Mouse (Mus musculus) MEL (cell line): ENCODE results near the gene Olfr1230. TPM values are rescaled to one million over a fixed set of nuclear protein-coding genes. Genes with fewer than 3 reads are reported as not detected.

Experiments
- DNase-seq: peaks from one replicate; pipeline ENCODE4 v3.0.0; 2011; ENCODE audit warnings: low read depth, low spot score
- H3K27ac ChIP-seq: 2 replicates; pipeline ENCODE4 v1.5.1; 2012; ENCODE audit warnings: low read depth, mild to moderate bottlenecking, control low read depth, low read length, moderate library complexity; ENCODE audit not compliant: control insufficient read depth
- H3K27me3 ChIP-seq, 2 experiments: fragments of 150-350 bp in 1 of 2; sonication (generic) in 1 of 2; 2 replicates each; pipeline ENCODE4 v1.6.1; 2012; ENCODE audit warnings: low read length in 2 of 2, mild to moderate bottlenecking in 2 of 2, improper control_type of control experiment in 1 of 2, moderate library complexity in 1 of 2; ENCODE audit not compliant: insufficient read depth in 2 of 2, control insufficient read depth in 1 of 2
- H3K36me3 ChIP-seq, 2 experiments: 2 replicates each; pipeline ENCODE4 v1.6.1; 2012 to 2014; ENCODE audit warnings: low read length in 2 of 2, improper control_type of control experiment in 1 of 2, inconsistent platforms in 1 of 2, mild to moderate bottlenecking in 1 of 2; ENCODE audit not compliant: insufficient read depth in 2 of 2, control insufficient read depth in 1 of 2
- H3K4me1 ChIP-seq, 2 experiments: fragments of 150-350 bp in 1 of 2; sonication (generic) in 1 of 2; 2 replicates each; pipeline ENCODE4 v1.6.1; 2012; ENCODE audit warnings: low read length in 2 of 2, improper control_type of control experiment in 1 of 2, mild to moderate bottlenecking in 1 of 2; ENCODE audit not compliant: insufficient read depth in 2 of 2, control insufficient read depth in 1 of 2
- H3K4me3 ChIP-seq, 2 experiments: fragments of 150-350 bp in 1 of 2; sonication (generic) in 1 of 2; 2 replicates each; pipeline ENCODE4 v1.5.1; 2012; ENCODE audit warnings: low read depth in 2 of 2, low read length in 2 of 2, mild to moderate bottlenecking in 2 of 2, moderate library complexity in 2 of 2, control low read depth in 1 of 2, improper control_type of control experiment in 1 of 2; ENCODE audit not compliant: control insufficient read depth in 1 of 2, insufficient read depth in 1 of 2
- H3K79me2 ChIP-seq: 2 replicates; pipeline ENCODE4 v1.6.1; 2012; ENCODE audit warnings: mild to moderate bottlenecking, low read length, moderate library complexity; ENCODE audit not compliant: control insufficient read depth, poor library complexity, insufficient read depth
- H3K9ac ChIP-seq: 2 replicates; pipeline ENCODE4 v1.6.1; 2012; ENCODE audit warnings: low read depth, mild to moderate bottlenecking, control low read depth, low read length, moderate library complexity; ENCODE audit not compliant: control insufficient read depth, poor library complexity, severe bottlenecking
- H3K9me3 ChIP-seq: fragments of 150-350 bp; sonication (generic); replicated peaks from 2 replicates; pipeline ENCODE4 v1.6.1; 2012; ENCODE audit warnings: mild to moderate bottlenecking, low read length, improper control_type of control experiment, moderate library complexity; ENCODE audit not compliant: insufficient read depth
- CHD1 ChIP-seq: IDR thresholded peaks from 2 replicates; pipeline ENCODE4 v1.6.1; 2012; ENCODE audit warnings: low read depth, mild to moderate bottlenecking, inconsistent platforms, low read length, improper control_type of control experiment
- CHD2 ChIP-seq: IDR thresholded peaks from 2 replicates; pipeline ENCODE4 v1.6.1; 2011; ENCODE audit warnings: low read length, improper control_type of control experiment
- ELF1 ChIP-seq: IDR thresholded peaks from 2 replicates; pipeline ENCODE4 v1.6.1; 2014; ENCODE audit warnings: low read depth, mild to moderate bottlenecking, inconsistent platforms, low read length, improper control_type of control experiment, moderate library complexity
- ETS1 ChIP-seq: IDR thresholded peaks from 2 replicates; pipeline ENCODE4 v1.6.1; 2012; ENCODE audit warnings: low read depth, mild to moderate bottlenecking, inconsistent platforms, low read length, improper control_type of control experiment, moderate library complexity
- GABPA ChIP-seq: IDR thresholded peaks from 2 replicates; pipeline ENCODE4 v1.6.1; 2012; ENCODE audit warnings: low read depth, mild to moderate bottlenecking, inconsistent platforms, low read length, improper control_type of control experiment, moderate library complexity
- GATA1 ChIP-seq: IDR thresholded peaks from 2 replicates; pipeline ENCODE4 v1.6.1; 2011; ENCODE audit warnings: low read depth, low read length, improper control_type of control experiment
- HCFC1 ChIP-seq: IDR thresholded peaks from 2 replicates; pipeline ENCODE4 v1.6.1; 2012; ENCODE audit warnings: low read depth, mild to moderate bottlenecking, inconsistent platforms, low read length, improper control_type of control experiment, moderate library complexity
- MAFK ChIP-seq: IDR thresholded peaks from 2 replicates; pipeline ENCODE4 v1.6.1; 2011; ENCODE audit warnings: low read depth, mild to moderate bottlenecking, low read length, improper control_type of control experiment, borderline replicate concordance
- MYB ChIP-seq: IDR thresholded peaks from 2 replicates; pipeline ENCODE4 v1.6.1; 2011; ENCODE audit warnings: mild to moderate bottlenecking, low read depth, low read length, improper control_type of control experiment
- NELFE ChIP-seq: IDR thresholded peaks from 2 replicates; pipeline ENCODE4 v1.6.1; 2011; ENCODE audit warnings: low read depth, low read length, improper control_type of control experiment
- POLR2A ChIP-seq, 2 experiments: IDR thresholded peaks; 2 replicates each; pipeline ENCODE4 v1.6.1; 2011 to 2012; ENCODE audit warnings: low read length in 2 of 2, mild to moderate bottlenecking in 2 of 2, control low read depth in 1 of 2, improper control_type of control experiment in 1 of 2, low read depth in 1 of 2, moderate library complexity in 1 of 2; ENCODE audit not compliant: control insufficient read depth in 1 of 2, insufficient read depth in 1 of 2, poor library complexity in 1 of 2
- POLR2AphosphoS2 ChIP-seq: IDR thresholded peaks from 2 replicates; pipeline ENCODE4 v1.6.1; 2011; ENCODE audit warnings: low read length, improper control_type of control experiment
- POLR2AphosphoS5 ChIP-seq: IDR thresholded peaks from 2 replicates; pipeline ENCODE4 v1.6.1; 2012; ENCODE audit warnings: low read depth, borderline replicate concordance, mild to moderate bottlenecking, inconsistent platforms, low read length, moderate library complexity, mixed read lengths
- RAD21 ChIP-seq: IDR thresholded peaks from 2 replicates; pipeline ENCODE4 v1.6.1; 2011; ENCODE audit warnings: mild to moderate bottlenecking, low read depth, low read length, improper control_type of control experiment
- RCOR1 ChIP-seq: IDR thresholded peaks from 2 replicates; pipeline ENCODE4 v1.6.1; 2012; ENCODE audit warnings: low read depth, mild to moderate bottlenecking, inconsistent platforms, low read length, improper control_type of control experiment
- SIN3A ChIP-seq: IDR thresholded peaks from 2 replicates; pipeline ENCODE4 v1.6.1; 2012; ENCODE audit warnings: low read length, improper control_type of control experiment, inconsistent platforms
- TBP ChIP-seq: IDR thresholded peaks from 2 replicates; pipeline ENCODE4 v1.8.0; 2011; ENCODE audit warnings: low read depth, low read length, improper control_type of control experiment
- TCF12 ChIP-seq: IDR thresholded peaks from 2 replicates; pipeline ENCODE4 v1.6.1; 2014; ENCODE audit warnings: low read depth, mild to moderate bottlenecking, inconsistent platforms, low read length, improper control_type of control experiment, moderate library complexity
- UBTF ChIP-seq: IDR thresholded peaks from 2 replicates; pipeline ENCODE4 v1.6.1; 2012; ENCODE audit warnings: low read depth, mild to moderate bottlenecking, inconsistent platforms, low read length, improper control_type of control experiment, moderate library complexity, borderline replicate concordance; ENCODE audit not compliant: insufficient read depth
- USF1 ChIP-seq: IDR thresholded peaks from 2 replicates; pipeline ENCODE4 v1.6.1; 2014; ENCODE audit warnings: low read depth, mild to moderate bottlenecking, inconsistent platforms, low read length, improper control_type of control experiment, moderate library complexity
- ZKSCAN1 ChIP-seq: IDR thresholded peaks from 2 replicates; pipeline ENCODE4 v1.6.1; 2012; ENCODE audit warnings: low read depth, mild to moderate bottlenecking, inconsistent platforms, low read length, improper control_type of control experiment, moderate library complexity
- ZNF384 ChIP-seq: IDR thresholded peaks from 2 replicates; pipeline ENCODE4 v1.6.1; 2012; ENCODE audit warnings: low read depth, mild to moderate bottlenecking, inconsistent platforms, low read length, improper control_type of control experiment
- polyA plus RNA-seq, 2 experiments: library from polyadenylated mRNA; stranded (reverse) in 1 of 2; unstranded in 1 of 2; fragments of >175 nt in 1 of 2; fragments of >200 nt in 1 of 2; gene quantifications; 2 replicates each; pipeline versions ENCODE4 v1.2.1 to v1.2.4; 2012; ENCODE audit warnings: low replicate concordance in 2 of 2, low read depth in 1 of 2; ENCODE audit not compliant: insufficient read length in 2 of 2, insufficient read depth in 1 of 2, missing spikeins in 1 of 2
- total RNA-seq: library from RNA; depleted of rRNA; stranded (reverse); fragments of 300-350 nt; gene quantifications from 2 replicates; pipeline ENCODE4 v1.2.3, GENCODE M21; 2012

Gene Olfr1230
- total and polyA plus RNA-seq, 3 experiments = not detected

DNA sequence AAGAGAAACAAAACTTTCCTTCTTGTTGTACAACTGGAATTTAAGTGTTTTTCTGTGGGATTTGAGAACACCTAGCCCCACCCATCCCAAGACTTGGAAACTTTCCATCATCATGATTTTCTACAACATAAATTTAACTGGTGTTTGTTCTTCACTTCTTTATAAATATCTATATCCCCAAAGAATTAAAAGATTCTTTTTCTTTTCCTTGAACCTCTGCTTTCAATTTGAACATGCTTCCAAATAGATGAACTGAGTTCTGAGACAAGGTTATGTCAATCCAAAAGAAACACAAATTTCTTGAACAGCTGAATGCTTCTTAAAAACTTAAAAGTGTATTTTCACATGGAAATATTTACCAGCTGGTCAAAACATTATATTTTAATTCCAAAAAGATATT is 32.5 kb upstream of the Olfr1230 start, which contains the start of gene Olfr1232 (continued):
- TF ChIP-seq TCF12 = no peak

DNA sequence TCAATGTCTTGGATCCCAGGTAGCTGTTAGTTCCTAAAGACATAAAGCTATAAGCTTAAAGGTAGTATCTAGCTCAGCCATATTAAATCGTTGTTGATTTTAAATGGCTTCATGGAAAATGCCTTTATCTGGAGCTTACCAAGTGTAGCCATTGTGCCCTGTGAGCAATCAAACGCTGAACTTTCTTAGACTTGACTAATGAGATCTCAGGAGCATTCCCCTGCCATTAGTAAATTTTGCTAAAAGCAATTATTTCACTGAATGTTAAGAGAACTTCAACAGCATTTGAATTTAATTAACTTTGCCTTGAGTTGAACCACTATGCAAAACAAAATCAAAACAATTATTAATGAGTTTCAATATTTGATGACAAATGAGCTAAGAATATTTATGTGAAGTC is 9.9 kb upstream of the Olfr1230 start, which contains the start of gene Olfr1231:
Gene Olfr1231 (minus strand): TSS at position 101 of the 400 bp plus-strand sequence.
- H3K79me2 ChIP-seq = no peaks in the 10 kb centered on the region
- H3K4me3 ChIP-seq = no peak within 1 kb of the TSS
- no peak within 1 kb of the TSS for H3K9ac ChIP-seq
- no peaks in the 10 kb centered on the region for H3K27me3 ChIP-seq
- no peaks in the 10 kb centered on the region for H3K9me3 ChIP-seq
- no peak within 1 kb of the TSS for H3K27ac ChIP-seq
- no peaks in the 10 kb centered on the region for H3K36me3 ChIP-seq
- no peaks in the 10 kb centered on the region for H3K4me1 ChIP-seq
- DNase-seq = no peak
- no peak for TF ChIP-seq ZKSCAN1
- no peak for TF ChIP-seq ELF1
- TF ChIP-seq TBP = no peak
- no peak for TF ChIP-seq CHD2
- no peak for TF ChIP-seq UBTF
- no peak for TF ChIP-seq ETS1
- TF ChIP-seq MYB = no peak
- no peak for TF ChIP-seq RAD21
- TF ChIP-seq POLR2AphosphoS2 = no peak
- no peak for TF ChIP-seq GABPA
- TF ChIP-seq MAFK = no peak
- no peak for TF ChIP-seq RCOR1
- no peak for TF ChIP-seq SIN3A
- no peak for TF ChIP-seq USF1
- TF ChIP-seq POLR2AphosphoS5 = no peak
- TF ChIP-seq ZNF384 = no peak
- no peak for TF ChIP-seq HCFC1
- TF ChIP-seq POLR2A (IDR thresholded peaks at IDR 0.05; ENCODE audit: control insufficient read depth in 1 of 2, insufficient read depth in 1 of 2, low read depth in 1 of 2, low read length in 2 of 2, poor library complexity in 1 of 2) = no peak
- TF ChIP-seq CHD1 = no peak
- no peak for TF ChIP-seq NELFE
- TF ChIP-seq, all 39 proteins: peak for 0

DNA sequence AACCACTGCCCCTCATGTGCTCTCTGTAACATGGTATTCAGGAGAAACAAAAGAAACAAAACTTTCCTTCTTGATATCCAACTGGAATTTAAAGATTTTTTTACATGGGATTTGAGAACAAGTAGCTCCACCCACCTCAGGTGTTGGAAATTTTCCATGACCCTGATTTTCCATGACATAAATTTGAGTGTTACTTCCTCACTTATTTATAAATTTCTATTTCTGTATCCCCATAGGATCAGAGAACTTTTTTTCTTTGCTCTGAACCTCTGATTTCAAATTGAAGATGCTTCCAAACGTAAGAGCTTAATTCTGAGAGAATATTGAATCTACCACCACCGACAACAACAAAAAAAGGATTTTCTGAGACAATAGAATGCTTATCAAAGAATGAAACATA is 9.2 kb downstream of the Olfr1230 start, which contains the start of gene Olfr1229:
Gene Olfr1229 (minus strand): TSS at position 101 of the 400 bp plus-strand sequence.
- H3K27ac ChIP-seq = no peak within 1 kb of the TSS
- H3K4me1 ChIP-seq = no peaks in the 10 kb centered on the region
- no peaks in the 10 kb centered on the region for H3K9me3 ChIP-seq
- H3K4me3 ChIP-seq = no peak within 1 kb of the TSS
- no peaks in the 10 kb centered on the region for H3K36me3 ChIP-seq
- H3K79me2 ChIP-seq = no peaks in the 10 kb centered on the region
- H3K9ac ChIP-seq = no peak within 1 kb of the TSS
- TF ChIP-seq GATA1 = no peak
- no peak for TF ChIP-seq POLR2AphosphoS5
- TF ChIP-seq, all 39 proteins: peak for 0
- no peak for DNase-seq
- no peaks in the 10 kb centered on the region for H3K27me3 ChIP-seq
